Mouse (Mus musculus) hematopoietic stem cell, adult 5-6 weeks (primary cell): ENCODE data around the gene Drd3. TPM values are rescaled to one million over a fixed set of nuclear protein-coding genes. Genes with fewer than 3 reads are reported as not detected.

Experiments used
- ATAC-seq, 2 experiments: fragments of 125-278 bp in 1 of 2; replicated peaks in 1 of 2; 2 replicates each; pipeline ENCODE4 v1.8.0; 2016 to 2017; ENCODE audit warnings: inconsistent platforms in 2 of 2, mild to moderate bottlenecking in 2 of 2, moderate number of reproducible peaks in 2 of 2, low read depth in 1 of 2, moderate TSS enrichment in 1 of 2; ENCODE audit not compliant: low FRiP score in 2 of 2, poor library complexity in 2 of 2, severe bottlenecking in 2 of 2, insufficient read depth in 1 of 2, low TSS enrichment in 1 of 2
- total RNA-seq: library from RNA; stranded (forward); fragments of 172-1452, 232-1000 nt; gene quantifications from 2 replicates; pipeline ENCODE4 v1.2.3, GENCODE M21; 2017

Gene Drd3
- total RNA-seq, 1 experiment from 2014 or later, result not detected

- no peak for ATAC-seq
Observed at GRCm38 (mm10) chr16:43869805-43870204, 116.0 kb downstream of the Drd3 start.

- ATAC-seq, result no peak
Observed at GRCm38 (mm10) chr16:43871419-43871818, 117.6 kb downstream of the Drd3 start.

Other genes starting within 250 kb of the Drd3 start
- not detected in 2 replicates for gene Tigit, start 89.9 kb upstream of the Drd3 start, total RNA-seq
- gene Ccdc191, start 135.8 kb downstream of the Drd3 start, total RNA-seq, result 25.3 and 35.5 TPM in 2 replicates
- 46.3 and 90.1 TPM in 2 replicates for gene Qtrt2, start 172.8 kb downstream of the Drd3 start, total RNA-seq
- gene Zdhhc23, start 225.8 kb downstream of the Drd3 start, total RNA-seq, result 2.1 and 7.3 TPM in 2 replicates